Mouse (Mus musculus): ENCODE data around the gene Enpp1.

The Enpp1 gene

GRCm38 (mm10) chr10:24710361-24710760, 1.6 kb downstream of the Enpp1 start:
- DNase-seq (ENCODE audit: low read depth) = no peak

- no peak for DNase-seq (ENCODE audit: low read depth)
These were observed 4.2 kb downstream of the Enpp1 start for GRCm38 (mm10) chr10:24707745-24708144.

- DNase-seq (ENCODE audit: low read depth) = no peak
These were observed 5.4 kb downstream of the Enpp1 start for GRCm38 (mm10) chr10:24706431-24707140.

GRCm38 (mm10) chr10:24702698-24703097, 9.3 kb downstream of the Enpp1 start:
- DNase-seq (ENCODE audit: low read depth) = no peak

GRCm38 (mm10) chr10:24698131-24698775, 13.7 kb downstream of the Enpp1 start:
- no peak for DNase-seq (ENCODE audit: low read depth)

- no peak for DNase-seq (ENCODE audit: low read depth)
These were observed 15.2 kb downstream of the Enpp1 start for GRCm38 (mm10) chr10:24696761-24697160.

- no peak for DNase-seq (ENCODE audit: low read depth)
These were observed 16.2 kb downstream of the Enpp1 start for GRCm38 (mm10) chr10:24695786-24696185.

- no peak for DNase-seq (ENCODE audit: low read depth)
These were observed 29.3 kb downstream of the Enpp1 start for GRCm38 (mm10) chr10:24682518-24683104.

GRCm38 (mm10) chr10:24677681-24678080, 34.3 kb downstream of the Enpp1 start:
- DNase-seq (ENCODE audit: low read depth) = no peak

- no peak for DNase-seq (ENCODE audit: low read depth)
These were observed 37.7 kb downstream of the Enpp1 start for GRCm38 (mm10) chr10:24674261-24674660.

- no peak for DNase-seq (ENCODE audit: low read depth)
These were observed 39.0 kb downstream of the Enpp1 start for GRCm38 (mm10) chr10:24672948-24673347.

- DNase-seq (ENCODE audit: low read depth) = no peak
These were observed 41.4 kb downstream of the Enpp1 start for GRCm38 (mm10) chr10:24670548-24670947.

- DNase-seq (ENCODE audit: low read depth) = no peak
These were observed 60.9 kb downstream of the Enpp1 start for GRCm38 (mm10) chr10:24650990-24651569.

GRCm38 (mm10) chr10:24647996-24648738, 63.8 kb downstream of the Enpp1 start:
- DNase-seq (ENCODE audit: low read depth) = no peak

- DNase-seq (ENCODE audit: low read depth) = no peak
These were observed 66.8 kb downstream of the Enpp1 start for GRCm38 (mm10) chr10:24645169-24645568.

- DNase-seq (ENCODE audit: low read depth) = no peak
These were observed 69.0 kb downstream of the Enpp1 start for GRCm38 (mm10) chr10:24642796-24643580.

- no peak for DNase-seq (ENCODE audit: low read depth)
These were observed 70.4 kb downstream of the Enpp1 start for GRCm38 (mm10) chr10:24641416-24642140.

GRCm38 (mm10) chr10:24640186-24640875, 71.6 kb downstream of the Enpp1 start:
- DNase-seq (ENCODE audit: low read depth) = no peak

- DNase-seq (ENCODE audit: low read depth) = no peak
These were observed 72.4 kb downstream of the Enpp1 start for GRCm38 (mm10) chr10:24639596-24639995.

Data from c-Kit-positive CD71-negative TER-119-negative erythroid progenitor cells, embryonic 14.5 days (primary cell).